Mouse (Mus musculus) CH12.LX (cell line): ENCODE data around the gene Lgals4. TPM values are rescaled to one million over a fixed set of nuclear protein-coding genes. Genes with fewer than 3 reads are reported as not detected.

Experiments used
- DNase-seq: peaks from one replicate; pipeline ENCODE4 v3.0.0-alpha.2; 2013; ENCODE audit errors: extremely low read depth
- H3K27ac ChIP-seq: 2 replicates; pipeline ENCODE4 v1.5.1; 2012; ENCODE audit warnings: low read depth, mild to moderate bottlenecking, control low read depth, moderate library complexity; ENCODE audit not compliant: insufficient read depth
- H3K27me3 ChIP-seq: replicated peaks from 2 replicates; pipeline ENCODE3; 2012; ENCODE audit warnings: inconsistent platforms
- H3K36me3 ChIP-seq, 2 experiments: replicated peaks in 1 of 2; 2 replicates each; pipeline versions ENCODE3 to v1.6.1; 2012; ENCODE audit warnings: inconsistent platforms in 1 of 2, low read length in 1 of 2, mild to moderate bottlenecking in 1 of 2, mixed read lengths in 1 of 2, moderate library complexity in 1 of 2; ENCODE audit not compliant: control insufficient read depth in 1 of 2, insufficient read depth in 1 of 2
- H3K4me1 ChIP-seq, 2 experiments: 2 replicates each; pipeline ENCODE4 v1.6.1; 2012; ENCODE audit warnings: inconsistent platforms in 1 of 2, moderate library complexity in 1 of 2; ENCODE audit not compliant: insufficient read depth in 2 of 2, control insufficient read depth in 1 of 2
- H3K4me2 ChIP-seq: 2 replicates; pipeline ENCODE4 v1.6.1; 2012; ENCODE audit warnings: low read depth, mild to moderate bottlenecking, control low read depth; ENCODE audit not compliant: poor library complexity, insufficient read depth, severe bottlenecking
- H3K4me3 ChIP-seq, 3 experiments: fragments of 150-350 bp in 1 of 3; sonication (generic) in 1 of 3; replicated peaks in 1 of 3; 2 replicates each; pipeline versions ENCODE3 to v1.5.1; 2011 to 2012; ENCODE audit warnings: low read depth in 2 of 3, low read length in 2 of 3, mild to moderate bottlenecking in 2 of 3, moderate library complexity in 2 of 3, control low read depth in 1 of 3, improper control_type of control experiment in 1 of 3, inconsistent platforms in 1 of 3, mixed read lengths in 1 of 3; ENCODE audit not compliant: poor library complexity in 1 of 3
- H3K79me2 ChIP-seq: replicated peaks from 2 replicates; pipeline ENCODE4 v1.6.1; 2012; ENCODE audit warnings: mild to moderate bottlenecking, moderate library complexity; ENCODE audit not compliant: control insufficient read depth, poor library complexity, insufficient read depth, severe bottlenecking; ENCODE audit errors: extremely low read depth
- H3K9ac ChIP-seq: 2 replicates; pipeline ENCODE4 v1.6.1; 2012; ENCODE audit warnings: low read depth, mild to moderate bottlenecking, control low read depth, moderate library complexity; ENCODE audit not compliant: insufficient read depth
- H3K9me3 ChIP-seq: replicated peaks from 2 replicates; pipeline ENCODE3; 2012; ENCODE audit warnings: low read length, inconsistent platforms, mixed read lengths
- CHD1 ChIP-seq: IDR thresholded peaks from 2 replicates; pipeline ENCODE4 v1.6.1; 2012; ENCODE audit warnings: low read depth, low read length, improper control_type of control experiment, inconsistent platforms
- E2F4 ChIP-seq: IDR thresholded peaks from 2 replicates; pipeline ENCODE4 v1.6.1; 2011; ENCODE audit warnings: low read depth, low read length, improper control_type of control experiment; ENCODE audit not compliant: insufficient replicate concordance
- ELF1 ChIP-seq: IDR thresholded peaks from 2 replicates; pipeline ENCODE4 v1.6.1; 2014; ENCODE audit warnings: low read depth, mild to moderate bottlenecking, inconsistent platforms, low read length, improper control_type of control experiment
- HCFC1 ChIP-seq: IDR thresholded peaks from 2 replicates; pipeline ENCODE4 v1.6.1; 2012; ENCODE audit warnings: low read depth, mild to moderate bottlenecking, inconsistent platforms, low read length, improper control_type of control experiment
- IRF4 ChIP-seq: IDR thresholded peaks from 2 replicates; pipeline ENCODE4 v1.6.1; 2014; ENCODE audit warnings: low read depth, mild to moderate bottlenecking, inconsistent platforms, low read length, improper control_type of control experiment
- JUN ChIP-seq: IDR thresholded peaks from 2 replicates; pipeline ENCODE4 v1.6.1; 2011; ENCODE audit warnings: low read depth, mild to moderate bottlenecking, low read length, improper control_type of control experiment, moderate library complexity; ENCODE audit not compliant: insufficient read depth
- JUND ChIP-seq: conservative IDR thresholded peaks from 2 replicates; pipeline ENCODE4 v1.6.1; 2011; ENCODE audit warnings: low read depth, low read length, improper control_type of control experiment
- KAT2A ChIP-seq: IDR thresholded peaks from 2 replicates; pipeline ENCODE4 v1.6.1; 2012; ENCODE audit warnings: low read length, improper control_type of control experiment, inconsistent platforms; ENCODE audit not compliant: insufficient replicate concordance
- MAFK ChIP-seq: IDR thresholded peaks from 2 replicates; pipeline ENCODE4 v1.6.1; 2011; ENCODE audit warnings: low read length, improper control_type of control experiment; ENCODE audit not compliant: insufficient replicate concordance
- MAX ChIP-seq: IDR thresholded peaks from 2 replicates; pipeline ENCODE4 v1.6.1; 2011; ENCODE audit warnings: low read length, improper control_type of control experiment
- MEF2A ChIP-seq: IDR thresholded peaks from 2 replicates; pipeline ENCODE4 v1.6.1; 2014; ENCODE audit warnings: low read depth, mild to moderate bottlenecking, inconsistent platforms, low read length, improper control_type of control experiment, borderline replicate concordance
- MXI1 ChIP-seq: IDR thresholded peaks from 2 replicates; pipeline ENCODE4 v1.6.1; 2011; ENCODE audit warnings: mild to moderate bottlenecking, low read depth, low read length, improper control_type of control experiment
- MYC ChIP-seq: IDR thresholded peaks from 2 replicates; pipeline ENCODE4 v1.6.1; 2011; ENCODE audit warnings: low read depth, mild to moderate bottlenecking, improper control_type of control experiment, low read length
- NRF1 ChIP-seq: IDR thresholded peaks from 2 replicates; pipeline ENCODE4 v1.6.1; 2014; ENCODE audit warnings: low read depth, mild to moderate bottlenecking, inconsistent platforms, low read length, improper control_type of control experiment, moderate library complexity
- PAX5 ChIP-seq: IDR thresholded peaks from 2 replicates; pipeline ENCODE4 v1.6.1; 2012; ENCODE audit warnings: low read length, inconsistent platforms, mixed read lengths
- POLR2A ChIP-seq: IDR thresholded peaks from 2 replicates; pipeline ENCODE4 v1.6.1; 2011; ENCODE audit warnings: low read depth, mild to moderate bottlenecking, improper control_type of control experiment, low read length
- POLR2AphosphoS2 ChIP-seq: IDR thresholded peaks from 2 replicates; pipeline ENCODE4 v1.6.1; 2011; ENCODE audit warnings: low read depth, low read length, improper control_type of control experiment
- RAD21 ChIP-seq: IDR thresholded peaks from 2 replicates; pipeline ENCODE4 v1.6.1; 2011; ENCODE audit warnings: low read depth, mild to moderate bottlenecking, low read length, improper control_type of control experiment, moderate library complexity
- RCOR1 ChIP-seq: conservative IDR thresholded peaks from 2 replicates; pipeline ENCODE4 v1.6.1; 2012; ENCODE audit warnings: low read depth, mild to moderate bottlenecking, inconsistent platforms, low read length, improper control_type of control experiment
- SIN3A ChIP-seq: IDR thresholded peaks from 2 replicates; pipeline ENCODE4 v1.6.1; 2012; ENCODE audit warnings: low read length, improper control_type of control experiment, inconsistent platforms
- TBP ChIP-seq: conservative IDR thresholded peaks from 2 replicates; pipeline ENCODE4 v1.6.1; 2011; ENCODE audit warnings: low read depth, low read length, improper control_type of control experiment
- USF2 ChIP-seq: conservative IDR thresholded peaks from 2 replicates; pipeline ENCODE4 v1.6.1; 2011; ENCODE audit warnings: low read depth, low read length, improper control_type of control experiment
- ZC3H11A ChIP-seq: IDR thresholded peaks from 2 replicates; pipeline ENCODE4 v1.6.1; 2012; ENCODE audit warnings: low read depth, mild to moderate bottlenecking, inconsistent platforms, low read length, improper control_type of control experiment
- ZKSCAN1 ChIP-seq: IDR thresholded peaks from 2 replicates; pipeline ENCODE4 v1.6.1; 2012; ENCODE audit warnings: low read depth, inconsistent platforms, low read length, improper control_type of control experiment, borderline replicate concordance
- ZNF384 ChIP-seq: IDR thresholded peaks from 2 replicates; pipeline ENCODE4 v1.6.1; 2012; ENCODE audit warnings: low read depth, low read length, improper control_type of control experiment, inconsistent platforms
- dilution Hi-C: fragments of 300-500 bp; cut with MboI; formaldehyde crosslinking; loops from 2 replicates; pipeline ENCODE4 v1.14.3; 2020; ENCODE audit warnings: low sequenced_read_pairs; ENCODE audit not compliant: extremely low pct_unique_long_range_greater_than_20kb, extremely low pct_ligation_motif_present
- in situ Hi-C: fragments of 300-500 bp; cut with MboI; formaldehyde crosslinking; loops from 3 replicates; pipeline ENCODE4 v1.14.3; 2019; ENCODE audit warnings: low sequenced_read_pairs, low pct_ligation_motif_present, low pct_unique_long_range_greater_than_20kb, mixed read lengths
- polyA plus RNA-seq: library from polyadenylated mRNA; unstranded; fragments of >175 nt; gene quantifications from 2 replicates; pipeline ENCODE4 v1.2.1, GENCODE M21; 2012; ENCODE audit warnings: low read depth; ENCODE audit not compliant: insufficient read length
- total RNA-seq, 2 experiments: library from RNA; depleted of rRNA; stranded (reverse); fragments of 300-350 nt in 1 of 2; fragments of >200 nt in 1 of 2; gene quantifications; 2 replicates each; pipeline ENCODE4 v1.2.3; 2012 to 2014

Lgals4 gene
- total and polyA plus RNA-seq, 3 experiments, result 2.6 to 7.0 (median 6.5) TPM

GRCm38 (mm10) chr7:28830981-28831380, 2.7 kb upstream of the Lgals4 start:
- no peak overlapping the region for H3K4me3 ChIP-seq
- H3K4me1 ChIP-seq, result peaks cover 3 to 23% of the 10 kb centered on the region in 2 experiments; a peak in 3 of 4 replicates
- no peak overlapping the region for H3K27ac ChIP-seq
- no peak for TF ChIP-seq MXI1
- no peak for TF ChIP-seq ZNF384
- no peak for TF ChIP-seq PAX5
- no peak for TF ChIP-seq E2F4
- TF ChIP-seq SIN3A, result no peak
- no peak for TF ChIP-seq USF2
- no peak for TF ChIP-seq MAFK
- TF ChIP-seq, all 38 proteins: peak for 0
- H3K79me2 ChIP-seq, result 0 out of 2 replicates have a peak, but pooled peaks cover 2% of the 10 kb centered on the region
- dilution Hi-C loops, result no loop called here
- H3K9me3 ChIP-seq, result peaks cover 11% of the 10 kb centered on the region
- in situ Hi-C loops, result no loop called here
- H3K27me3 ChIP-seq, result no peaks in the 10 kb centered on the region
- H3K36me3 ChIP-seq, result peaks cover 26 to 53% of the 10 kb centered on the region in 2 experiments
- no peak overlapping the region for H3K9ac ChIP-seq
- H3K4me2 ChIP-seq, result no peak overlapping the region
- DNase-seq, result no peak

GRCm38 (mm10) chr7:28831411-28832125, 2.1 kb upstream of the Lgals4 start:
- no peak for TF ChIP-seq CHD1
- TF ChIP-seq MYC, result no peak
- TF ChIP-seq TBP, result no peak
- TF ChIP-seq ELF1, result no peak
- no peak for TF ChIP-seq MAFK
- TF ChIP-seq POLR2AphosphoS2, result no peak
- TF ChIP-seq ZKSCAN1, result no peak
- TF ChIP-seq IRF4, result no peak
- no peak for TF ChIP-seq RCOR1
- TF ChIP-seq MEF2A, result no peak
- no peak for TF ChIP-seq HCFC1
- no peak for TF ChIP-seq JUND
- TF ChIP-seq NRF1, result no peak
- no peak for TF ChIP-seq JUN
- TF ChIP-seq POLR2A, result no peak
- no peak for TF ChIP-seq MAX
- TF ChIP-seq E2F4, result no peak
- TF ChIP-seq RAD21, result no peak
- no peak for TF ChIP-seq KAT2A
- TF ChIP-seq ZC3H11A, result no peak
- Histone ChIP-seq H3K9me3 (peaks cover 11% of the 10 kb centered on the region), H3K9ac (no peak overlapping the region), H3K4me3 (no peak overlapping the region), H3K27ac (no peak overlapping the region), H3K27me3 (no peaks in the 10 kb centered on the region), H3K4me1 (peaks cover 3 to 19% of the 10 kb centered on the region in 2 experiments; a peak in 3 of 4 replicates), H3K4me2 (no peak overlapping the region), H3K79me2 (no peaks in the 10 kb centered on the region), H3K36me3 (peaks cover 26 to 54% of the 10 kb centered on the region in 2 experiments)
- in situ Hi-C loops, result no loop called here
- dilution Hi-C loops, result no loop called here
- DNase-seq, result no peak
